Mouse (Mus musculus) embryonic facial prominence, embryonic 12.5 days (tissue): ENCODE measurements around the gene Hikeshi. TPM values are rescaled to one million over a fixed set of nuclear protein-coding genes. Genes with fewer than 3 reads are reported as not detected.

ENCODE experiments used
- ATAC-seq: fragments of 200-750 bp; cut with Nextera tagmentation; 2 replicates; pipeline ENCODE4 v1.8.0; 2017; ENCODE audit not compliant: insufficient number of reproducible peaks, insufficient read depth, low FRiP score, low TSS enrichment
- H3K27ac ChIP-seq: fragments of 300-500 bp; sonication (generic); 2 replicates; pipeline ENCODE4 v1.5.1; 2016; ENCODE audit warnings: mild to moderate bottlenecking
- H3K27me3 ChIP-seq: fragments of 300-500 bp; sonication (generic); 2 replicates; pipeline ENCODE4 v1.6.1; 2016; ENCODE audit warnings: mild to moderate bottlenecking, moderate library complexity
- H3K36me3 ChIP-seq: fragments of 300-500 bp; sonication (generic); 2 replicates; pipeline ENCODE4 v1.6.1; 2016; ENCODE audit warnings: mild to moderate bottlenecking
- H3K4me1 ChIP-seq: fragments of 300-500 bp; sonication (generic); 2 replicates; pipeline ENCODE4 v1.6.1; 2016
- H3K4me2 ChIP-seq: fragments of 300-500 bp; sonication (generic); replicated peaks from 2 replicates; pipeline ENCODE4 v1.6.1; 2016; ENCODE audit warnings: mild to moderate bottlenecking, moderate library complexity
- H3K4me3 ChIP-seq: fragments of 300-500 bp; sonication (generic); 2 replicates; pipeline ENCODE4 v1.5.1; 2016; ENCODE audit warnings: mild to moderate bottlenecking
- H3K9ac ChIP-seq: fragments of 300-500 bp; sonication (generic); 2 replicates; pipeline ENCODE4 v1.6.1; 2016; ENCODE audit warnings: mild to moderate bottlenecking, moderate library complexity
- H3K9me3 ChIP-seq: fragments of 300-500 bp; sonication (generic); 2 replicates; pipeline ENCODE4 v1.6.1; 2016; ENCODE audit warnings: mild to moderate bottlenecking, moderate library complexity
- WGBS: fragments of 180-500 bp; shearing (Covaris S2); methylation state at CpG from one replicate; pipeline ENCODE4 v1.1.7; 2016; 5-methylcytosine and 5-hydroxymethylcytosine counted together
- polyA plus RNA-seq: library from polyadenylated mRNA; unstranded; fragments of >200 nt; fragmentation: Nextera tagmentation; extraction: Ambion mirVana; gene quantifications from 2 replicates; pipeline ENCODE4 v1.2.1, GENCODE M21; 2016

Hikeshi gene
- polyA plus RNA-seq, 1 experiment from 2014 or later = 137 TPM

GRCm38 (mm10) chr7:89963135-89963534 lies 22.1 kb upstream of the Hikeshi start:
- no peaks in the 10 kb centered on the region for H3K4me1 ChIP-seq
- H3K27ac ChIP-seq = no peak overlapping the region
- H3K36me3 ChIP-seq = peaks cover 57% of the 10 kb centered on the region
- no peak for ATAC-seq
- H3K27me3 ChIP-seq = no peaks in the 10 kb centered on the region
- H3K9ac ChIP-seq = no peak overlapping the region
- H3K9me3 ChIP-seq = no peaks in the 10 kb centered on the region
- H3K4me2 ChIP-seq = no peak overlapping the region
- H3K4me3 ChIP-seq = no peak overlapping the region

- Histone ChIP-seq H3K4me2 (no peak overlapping the region), H3K4me3 (no peak overlapping the region), H3K4me1 (no peaks in the 10 kb centered on the region), H3K36me3 (peaks cover 54% of the 10 kb centered on the region), H3K27ac (no peak overlapping the region), H3K9ac (no peak overlapping the region), H3K27me3 (no peaks in the 10 kb centered on the region), H3K9me3 (no peaks in the 10 kb centered on the region)
- ATAC-seq = no peak
- 49% methylated on average over 5 of the region's 5 CpGs for WGBS
These were observed 16.3 kb upstream of the Hikeshi start for GRCm38 (mm10) chr7:89957300-89957699.

GRCm38 (mm10) chr7:89954261-89954660 lies 13.3 kb upstream of the Hikeshi start:
- Histone ChIP-seq H3K4me2 (no peak overlapping the region), H3K27me3 (no peaks in the 10 kb centered on the region), H3K36me3 (peaks cover 43% of the 10 kb centered on the region), H3K27ac (no peak overlapping the region), H3K9me3 (no peaks in the 10 kb centered on the region), H3K4me3 (no peak overlapping the region), H3K4me1 (no peaks in the 10 kb centered on the region), H3K9ac (no peak overlapping the region)
- WGBS = 90% methylated on average over 5 of the region's 5 CpGs
- ATAC-seq = no peak

- H3K4me1 ChIP-seq = no peaks in the 10 kb centered on the region
- 76% methylated on average over 4 of the region's 4 CpGs for WGBS
- H3K36me3 ChIP-seq = 0 out of 2 replicates have a peak, but pooled peaks cover 8% of the 10 kb centered on the region
- H3K9ac ChIP-seq = no peak overlapping the region
- no peaks in the 10 kb centered on the region for H3K9me3 ChIP-seq
- no peak overlapping the region for H3K27ac ChIP-seq
- no peak overlapping the region for H3K4me2 ChIP-seq
- H3K4me3 ChIP-seq = no peak overlapping the region
- H3K27me3 ChIP-seq = no peaks in the 10 kb centered on the region
- no peak for ATAC-seq
These were observed 8.4 kb upstream of the Hikeshi start for GRCm38 (mm10) chr7:89949403-89949802.

GRCm38 (mm10) chr7:89948026-89948425 lies 7.0 kb upstream of the Hikeshi start:
- WGBS = 88% methylated on average over 7 of the region's 7 CpGs
- H3K36me3 ChIP-seq = no peaks in the 10 kb centered on the region
- no peak overlapping the region for H3K9ac ChIP-seq
- H3K9me3 ChIP-seq = no peaks in the 10 kb centered on the region
- H3K27ac ChIP-seq = no peak overlapping the region
- no peak overlapping the region for H3K4me3 ChIP-seq
- H3K27me3 ChIP-seq = no peaks in the 10 kb centered on the region
- H3K4me2 ChIP-seq = no peak overlapping the region
- no peaks in the 10 kb centered on the region for H3K4me1 ChIP-seq
- ATAC-seq = no peak

- peak overlapping the region; percentile 71 for H3K9ac ChIP-seq
- peaks cover 1% of the 10 kb centered on the region; the same call in 1 of the 2 replicates for H3K36me3 ChIP-seq
- H3K9me3 ChIP-seq = no peaks in the 10 kb centered on the region
- H3K4me2 ChIP-seq = peak overlapping the region; percentile 63
- H3K4me3 ChIP-seq = peak overlapping the region; percentile 85
- no peak for ATAC-seq
- no peak overlapping the region for H3K27ac ChIP-seq
- H3K4me1 ChIP-seq = peaks cover 12% of the 10 kb centered on the region
- no peaks in the 10 kb centered on the region for H3K27me3 ChIP-seq
- WGBS = 61% methylated on average over 15 of the region's 15 CpGs
These were observed 1.3 kb downstream of the Hikeshi start for GRCm38 (mm10) chr7:89939497-89940353.

- Histone ChIP-seq H3K36me3 (peaks cover 11% of the 10 kb centered on the region), H3K27me3 (no peaks in the 10 kb centered on the region), H3K9ac (no peak overlapping the region), H3K9me3 (no peaks in the 10 kb centered on the region), H3K27ac (no peak overlapping the region), H3K4me1 (no peaks in the 10 kb centered on the region), H3K4me3 (no peak overlapping the region), H3K4me2 (no peak overlapping the region)
- no peak for ATAC-seq
- 95% methylated on average over 15 of the region's 15 CpGs for WGBS
These were observed 17.4 kb downstream of the Hikeshi start for GRCm38 (mm10) chr7:89923441-89924180.

GRCm38 (mm10) chr7:89917776-89918175 lies 23.2 kb downstream of the Hikeshi start:
- Histone ChIP-seq H3K4me2 (no peak overlapping the region), H3K4me3 (no peak overlapping the region), H3K36me3 (peaks cover 8% of the 10 kb centered on the region), H3K9ac (no peak overlapping the region), H3K9me3 (no peaks in the 10 kb centered on the region), H3K27me3 (no peaks in the 10 kb centered on the region), H3K27ac (no peak overlapping the region), H3K4me1 (no peaks in the 10 kb centered on the region)
- 91% methylated on average over 4 of the region's 4 CpGs for WGBS
- ATAC-seq = no peak

- no peak overlapping the region for H3K27ac ChIP-seq
- no peaks in the 10 kb centered on the region for H3K27me3 ChIP-seq
- H3K4me2 ChIP-seq = no peak overlapping the region
- 74% methylated on average over 5 of the region's 5 CpGs for WGBS
- H3K4me3 ChIP-seq = no peak overlapping the region
- no peak for ATAC-seq
- no peaks in the 10 kb centered on the region for H3K4me1 ChIP-seq
- H3K36me3 ChIP-seq = peaks cover 8% of the 10 kb centered on the region
- no peak overlapping the region for H3K9ac ChIP-seq
- no peaks in the 10 kb centered on the region for H3K9me3 ChIP-seq
These were observed 24.3 kb downstream of the Hikeshi start for GRCm38 (mm10) chr7:89916711-89917110.

GRCm38 (mm10) chr7:89913432-89914158 lies 27.4 kb downstream of the Hikeshi start:
- Histone ChIP-seq H3K4me3 (no peak overlapping the region), H3K4me2 (no peak overlapping the region), H3K9me3 (no peaks in the 10 kb centered on the region), H3K36me3 (peaks cover 4% of the 10 kb centered on the region), H3K9ac (no peak overlapping the region), H3K27me3 (no peaks in the 10 kb centered on the region), H3K27ac (no peak overlapping the region), H3K4me1 (0 out of 2 replicates have a peak, but pooled peaks cover 9% of the 10 kb centered on the region)
- no peak for ATAC-seq
- WGBS = 90% methylated on average over 3 of the region's 3 CpGs

- Histone ChIP-seq H3K27ac (no peak overlapping the region), H3K9ac (no peak overlapping the region), H3K4me2 (no peak overlapping the region), H3K4me3 (no peak overlapping the region), H3K27me3 (no peaks in the 10 kb centered on the region), H3K9me3 (no peaks in the 10 kb centered on the region), H3K4me1 (peaks cover 13% of the 10 kb centered on the region; the same call in 1 of the 2 replicates), H3K36me3 (peaks cover 4% of the 10 kb centered on the region)
- no peak for ATAC-seq
- 89% methylated on average over 3 of the region's 3 CpGs for WGBS
These were observed 28.6 kb downstream of the Hikeshi start for GRCm38 (mm10) chr7:89912356-89912755.
